Mouse (Mus musculus) right cerebral cortex, postnatal 36 days (tissue): Measurements from ENCODE around the gene Cfdp1.
A peak's percentile ranks its signal among the peaks of the same experiment; 100 is the strongest.
"Not testable (repeated sequence)": the region's sequence is repeated elsewhere in the genome, so short reads cannot be mapped to it uniquely, and the experiment has no call there.

Experiments used
- DNase-seq, 2 experiments: peaks; one replicate each; pipeline ENCODE4 v3.0.0; 2022; ENCODE audit warnings: low spot score in 2 of 2, mixed read lengths in 1 of 2

Cfdp1 gene

DNA sequence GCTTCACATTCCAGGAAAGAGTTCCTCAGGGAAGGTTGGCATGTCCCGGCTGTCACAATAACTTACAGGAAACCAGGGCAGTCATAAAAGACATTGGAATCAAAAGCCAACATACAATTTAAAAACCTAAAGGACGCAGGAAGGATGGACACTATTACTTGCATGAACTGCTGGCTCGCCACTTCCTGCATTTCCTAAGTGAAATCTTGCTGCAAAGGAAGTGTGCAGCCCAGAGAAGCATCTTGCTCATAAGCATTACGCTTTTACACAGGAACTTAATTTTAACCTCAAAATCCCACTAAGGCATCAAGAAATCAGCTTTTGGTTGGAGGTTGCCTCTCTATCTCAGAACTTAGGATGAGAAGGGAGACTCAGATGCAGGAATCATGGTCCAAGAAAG lies 9.2 kb upstream of the Cfdp1 start:
- DNase-seq, result no peak

DNA sequence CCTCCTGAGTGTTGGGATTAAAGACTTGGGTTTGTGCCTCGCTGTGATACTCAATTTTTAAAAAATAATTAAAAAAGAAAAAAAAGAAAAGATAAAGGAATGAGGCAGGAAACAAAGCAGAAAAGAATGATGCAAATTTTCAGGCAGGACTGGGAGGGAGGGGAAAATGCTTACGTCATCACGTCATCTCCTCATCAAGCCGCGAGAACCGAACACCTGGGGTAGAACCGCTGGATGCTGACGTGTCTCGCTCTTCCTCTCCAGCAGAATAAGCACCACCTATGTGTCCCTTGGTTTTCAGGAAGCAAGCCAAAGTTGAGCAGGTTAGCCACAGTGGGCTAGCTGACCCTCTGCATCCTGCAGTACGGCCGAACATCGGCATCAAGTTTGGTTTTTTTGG lies 1.9 kb upstream of the Cfdp1 start:
- DNase-seq, result no peak

DNA sequence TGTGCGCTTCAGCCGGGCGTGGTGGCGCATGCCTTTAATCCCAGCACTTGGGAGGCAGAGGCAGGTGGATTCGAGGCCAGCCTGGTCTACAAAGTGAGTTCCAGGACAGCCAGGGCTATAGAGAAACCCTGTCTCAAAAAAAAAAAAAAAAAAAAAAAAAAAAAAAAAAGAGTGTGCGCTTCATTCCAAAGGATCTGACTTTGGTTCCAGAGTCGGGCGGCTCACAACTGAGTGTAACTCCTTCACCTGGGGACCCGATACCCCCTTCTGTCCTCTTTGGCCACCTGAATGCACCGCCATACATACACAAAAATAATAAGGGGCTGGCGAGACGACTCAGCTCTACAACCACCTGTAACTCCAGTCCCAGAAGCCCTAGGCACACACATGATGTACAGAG lies 872 bp downstream of the Cfdp1 start:
- DNase-seq, result not testable (repeated sequence)

DNA sequence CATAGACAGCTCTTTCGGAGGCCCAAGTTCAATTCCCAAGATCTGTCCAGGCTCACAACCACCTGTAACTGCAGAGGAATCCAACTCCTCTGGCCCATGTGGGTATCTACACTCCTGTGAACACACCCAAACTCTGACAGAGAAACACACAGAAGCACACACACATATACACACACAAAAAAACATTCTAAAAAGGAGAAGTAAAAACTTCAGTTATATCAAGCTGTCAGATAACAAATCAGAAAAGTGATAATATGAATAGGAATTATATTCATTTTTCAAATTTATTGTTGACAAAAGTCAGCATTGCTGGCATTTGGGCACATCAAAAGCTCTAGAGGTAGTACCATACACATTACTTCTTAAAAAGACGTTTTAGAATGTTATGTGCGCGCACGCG lies 7.3 kb downstream of the Cfdp1 start:
- no peak for DNase-seq

DNA sequence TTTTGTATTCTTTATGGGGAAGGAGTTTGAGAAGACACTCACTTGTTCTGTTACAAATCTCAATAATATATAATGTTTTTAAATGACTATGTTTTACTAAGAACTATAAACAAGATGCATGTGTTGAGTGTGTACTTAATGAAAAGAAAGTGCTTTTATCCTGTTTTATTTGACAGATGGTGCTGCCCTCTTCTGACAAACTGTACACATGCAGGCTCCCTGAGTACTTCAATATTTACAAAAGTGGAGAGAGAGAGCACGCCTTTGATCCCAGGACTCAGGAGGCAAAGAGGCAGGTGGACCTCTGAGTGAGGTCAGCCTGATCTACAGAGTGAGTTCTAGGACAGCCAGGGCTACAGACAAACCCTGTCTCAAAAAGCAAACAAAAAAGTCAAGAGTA lies 18.6 kb downstream of the Cfdp1 start:
- DNase-seq, result no peak

DNA sequence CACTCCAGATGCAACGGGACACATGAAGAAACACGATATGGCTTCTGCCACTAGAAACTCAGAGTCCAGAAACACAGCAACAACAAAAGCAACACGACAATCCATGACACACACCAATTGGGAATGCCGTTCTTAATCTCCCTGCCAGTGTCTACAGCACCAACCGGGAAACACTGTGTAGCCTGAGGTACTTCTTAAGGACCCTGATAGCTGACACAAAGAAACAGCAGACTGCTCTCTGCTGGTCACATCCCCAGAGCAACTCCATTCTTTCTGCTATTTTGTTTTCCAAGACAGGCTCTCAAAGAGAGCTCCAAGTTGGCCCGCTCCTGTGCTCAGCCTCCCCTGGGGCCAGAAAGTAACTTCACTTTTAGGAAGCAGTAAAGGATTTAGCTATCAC lies 20.1 kb downstream of the Cfdp1 start:
- DNase-seq, result no peak

DNA sequence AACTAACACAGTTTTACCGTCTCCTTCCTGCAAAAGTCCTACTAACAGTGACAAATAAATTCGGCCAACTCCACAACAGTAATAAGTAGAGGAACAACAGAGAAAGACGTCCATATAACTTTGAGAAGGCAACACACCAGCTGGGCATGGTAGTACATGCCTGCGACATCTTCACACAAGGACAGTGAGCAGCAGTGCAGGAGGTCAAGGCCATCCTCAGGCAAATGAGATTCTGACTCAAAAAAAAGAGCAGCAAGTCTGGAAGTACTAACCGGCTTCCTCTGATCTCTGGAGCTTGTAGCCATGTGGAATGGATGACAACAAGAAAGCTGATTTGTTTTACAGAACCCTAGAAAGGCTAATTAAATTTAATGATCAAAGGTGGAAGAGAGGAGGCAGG lies 21.1 kb downstream of the Cfdp1 start:
- DNase-seq, result no peak

DNA sequence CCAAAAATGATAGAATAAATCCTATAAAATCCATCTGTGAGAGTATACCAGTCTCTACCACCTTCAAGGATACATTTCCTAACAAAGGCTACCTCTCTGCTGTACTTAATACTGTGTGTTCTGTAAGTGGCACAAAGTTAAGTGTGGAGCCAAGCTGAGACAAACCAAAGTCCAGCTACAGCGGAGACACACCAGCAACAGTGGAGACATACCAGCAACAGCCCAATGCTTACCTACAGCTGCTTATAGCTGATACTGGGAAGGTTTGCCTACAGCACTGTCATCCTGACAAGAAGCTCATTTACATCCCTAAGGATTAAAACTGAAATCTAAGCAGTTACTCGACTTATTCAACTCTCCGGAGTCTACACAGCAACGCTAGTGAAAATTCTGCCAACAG lies 22.1 kb downstream of the Cfdp1 start:
- no peak for DNase-seq

DNA sequence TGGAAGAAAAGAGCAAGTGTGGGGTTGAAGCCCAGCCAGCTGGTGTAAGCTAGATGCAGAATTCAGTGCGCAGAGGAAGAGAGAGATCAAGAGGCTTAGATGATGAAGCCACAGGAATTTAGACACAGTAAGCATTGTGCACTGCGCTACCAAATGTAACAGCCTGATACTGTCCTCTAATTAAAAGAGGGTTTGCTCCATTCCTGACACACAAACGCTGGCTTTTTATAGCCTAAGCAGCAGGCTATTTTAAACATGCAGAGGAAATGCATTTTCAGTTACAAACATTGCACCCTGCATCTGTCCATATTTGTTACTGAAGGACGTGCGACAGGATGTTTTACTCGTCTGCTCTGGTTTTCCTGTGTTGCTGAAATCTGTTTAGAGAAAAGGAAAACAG lies 25.5 kb downstream of the Cfdp1 start:
- no peak for DNase-seq

DNA sequence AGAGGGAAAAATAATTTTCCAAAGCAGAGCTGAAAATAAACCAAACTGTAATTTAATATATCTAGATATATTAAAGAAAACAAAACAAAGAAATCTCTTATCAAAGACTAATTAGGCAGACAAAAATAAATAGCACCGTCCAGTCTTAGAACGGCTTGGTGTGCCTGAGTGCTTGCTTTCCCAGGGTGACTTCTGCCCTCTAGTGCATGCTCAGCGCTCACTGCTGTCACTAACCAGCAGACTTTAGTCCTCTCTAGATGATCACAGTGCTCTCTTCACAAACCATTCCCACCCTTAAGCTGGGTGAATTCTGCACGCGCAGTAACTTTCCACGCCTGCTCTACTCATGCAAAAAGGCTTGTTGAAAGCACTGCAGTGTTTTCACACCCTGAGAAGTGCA lies 28.9 kb downstream of the Cfdp1 start:
- no peak for DNase-seq

DNA sequence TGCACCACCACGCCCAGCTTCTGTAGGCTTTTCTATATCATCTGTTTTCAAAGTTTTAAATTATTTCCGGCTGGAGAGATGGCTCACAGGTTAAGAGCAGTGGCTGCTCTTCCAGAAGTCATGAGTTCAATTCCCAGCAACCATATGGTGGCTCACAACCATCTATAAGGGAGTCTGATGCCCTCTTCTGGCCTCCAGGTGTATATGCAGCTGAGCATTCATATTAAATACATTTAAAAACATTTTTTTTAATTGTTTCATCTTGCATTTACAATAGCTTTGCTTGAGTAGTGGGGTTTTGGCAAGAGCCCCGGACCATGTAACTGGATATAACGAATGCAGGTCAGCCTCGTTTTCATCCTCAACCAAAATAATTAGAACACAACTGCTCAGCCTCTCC lies 29.8 kb downstream of the Cfdp1 start:
- no peak for DNase-seq

DNA sequence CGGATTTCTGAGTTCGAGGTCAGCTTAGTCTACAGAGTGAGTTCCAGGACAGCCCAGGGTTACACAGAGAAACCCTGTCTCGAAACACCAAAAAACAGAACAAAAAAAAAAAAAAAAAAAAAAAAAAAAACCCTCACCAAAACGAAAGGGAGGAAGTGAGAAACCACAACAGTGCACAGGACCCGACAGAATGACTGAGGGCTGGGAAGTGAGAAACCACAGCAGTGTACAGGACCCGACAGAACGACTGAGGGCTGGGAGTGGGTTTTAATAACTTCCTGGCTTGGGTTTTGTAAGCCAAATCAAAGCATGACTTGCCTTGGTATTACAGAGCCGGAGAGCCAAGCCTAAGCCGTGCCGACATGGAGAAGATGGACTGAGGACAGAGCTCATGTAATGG lies 32.9 kb downstream of the Cfdp1 start:
- DNase-seq, result no peak

DNA sequence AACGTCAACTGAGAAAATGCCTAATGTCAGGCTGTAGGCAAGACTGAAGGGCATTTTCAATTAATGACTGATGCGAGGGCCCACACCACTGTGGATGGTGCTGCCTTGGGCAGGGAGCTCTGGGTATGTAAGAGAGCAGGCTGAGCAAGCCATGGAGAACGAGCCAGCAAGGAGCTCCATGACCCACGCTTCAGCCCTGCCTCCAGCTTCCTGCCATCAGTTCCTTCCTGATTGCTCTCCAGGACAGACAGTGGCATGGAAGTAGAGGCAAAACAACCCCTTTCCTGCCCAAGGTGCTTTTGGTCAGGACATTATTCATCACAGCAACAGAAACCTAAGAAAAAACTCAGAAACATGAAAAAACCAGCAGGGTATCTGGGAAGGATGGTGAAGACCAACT lies 33.4 kb downstream of the Cfdp1 start:
- DNase-seq, result no peak

DNA sequence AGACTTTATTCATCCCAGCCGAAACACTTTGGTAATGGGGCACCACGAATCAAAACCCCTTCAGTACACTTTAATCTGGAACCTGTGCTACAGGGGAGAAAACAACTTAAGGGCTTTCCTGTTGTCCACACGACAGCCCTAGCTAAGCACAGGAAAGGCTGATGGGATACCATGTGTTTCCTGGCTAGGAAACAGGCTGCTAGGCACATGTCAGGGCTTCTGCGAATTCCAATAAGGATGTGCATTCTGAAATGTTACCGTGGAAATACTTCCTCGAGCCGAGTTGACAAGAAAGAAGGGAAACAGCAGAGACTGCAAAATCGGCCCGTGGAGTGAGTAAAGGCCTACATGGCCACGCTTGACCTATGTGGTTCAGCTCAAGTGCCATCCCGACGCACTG lies 34.1 kb downstream of the Cfdp1 start:
- DNase-seq, result no peak

DNA sequence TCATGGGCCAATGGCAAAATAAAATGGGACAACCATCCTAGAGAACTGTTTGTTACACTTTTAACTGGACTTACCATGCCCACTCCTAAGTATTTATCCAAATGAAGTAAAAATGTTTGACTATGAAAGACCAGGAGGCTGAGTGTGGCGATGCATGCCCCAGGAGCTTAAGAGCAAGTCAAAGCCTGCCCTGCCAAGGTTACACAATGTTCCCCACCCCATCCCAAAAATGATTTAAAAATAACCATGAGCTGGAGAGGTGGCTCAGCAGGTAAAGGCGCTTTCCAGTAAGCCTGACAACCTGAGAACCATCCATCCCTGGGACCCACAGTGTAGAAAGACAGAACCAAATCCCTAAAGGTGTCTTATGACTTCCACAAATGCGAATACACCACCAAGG lies 35.5 kb downstream of the Cfdp1 start:
- no peak for DNase-seq

DNA sequence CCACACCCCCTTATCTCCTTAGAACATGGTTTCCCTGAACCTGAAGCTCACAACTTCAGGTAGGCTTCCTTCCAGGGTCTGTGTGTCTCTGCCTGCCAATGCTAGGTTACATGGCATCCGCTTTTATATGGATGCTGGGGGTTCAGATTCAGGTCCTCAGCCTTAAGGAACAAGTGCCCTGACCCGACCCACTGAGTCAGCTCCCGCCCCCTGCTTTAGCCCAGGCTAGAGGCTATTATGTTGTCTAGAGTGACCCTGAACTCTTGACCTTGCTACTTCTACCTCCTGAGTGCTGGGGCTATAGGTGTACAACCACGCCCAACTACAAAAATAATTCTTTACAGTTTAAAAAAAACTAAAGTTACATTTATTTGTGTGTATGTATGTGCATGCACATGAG lies 39.0 kb downstream of the Cfdp1 start:
- no peak for DNase-seq

DNA sequence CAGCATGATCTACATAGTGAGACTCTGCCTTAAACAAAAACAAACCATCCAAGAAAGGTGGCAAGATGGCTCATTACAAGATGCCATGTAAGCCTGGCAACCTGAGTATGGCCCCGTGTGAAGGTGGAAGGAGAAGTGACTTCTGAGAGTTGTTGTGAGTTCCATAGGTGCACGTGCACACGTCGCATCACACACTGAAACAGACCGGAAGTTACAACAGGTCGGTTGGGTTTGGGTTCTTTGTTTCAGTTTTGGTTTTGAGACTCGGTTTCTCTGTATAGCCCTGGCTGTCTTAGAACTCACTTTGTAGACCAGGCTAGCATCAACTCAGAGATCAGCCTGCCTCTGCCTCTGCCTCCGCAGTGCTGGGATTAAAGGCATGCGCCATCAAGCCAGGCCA lies 40.3 kb downstream of the Cfdp1 start:
- no peak for DNase-seq

DNA sequence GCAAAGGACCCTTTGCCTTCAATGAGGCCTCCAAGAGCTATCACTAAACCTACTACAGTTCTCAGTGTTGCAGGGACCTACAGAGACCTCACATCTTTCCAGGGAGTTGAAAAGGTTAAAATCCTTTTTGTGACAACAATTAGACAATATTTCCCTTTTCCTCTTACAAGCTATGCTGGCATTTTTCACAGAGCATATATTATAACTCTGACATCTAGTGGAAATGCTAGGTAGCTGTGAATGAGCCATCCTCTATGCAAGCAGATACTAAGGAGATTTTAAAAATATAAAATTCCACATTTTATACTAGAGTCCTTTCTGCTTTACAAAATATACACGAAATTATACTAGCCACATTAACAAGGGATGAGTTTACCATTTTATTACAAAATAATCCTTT lies 41.3 kb downstream of the Cfdp1 start:
- no peak for DNase-seq

DNA sequence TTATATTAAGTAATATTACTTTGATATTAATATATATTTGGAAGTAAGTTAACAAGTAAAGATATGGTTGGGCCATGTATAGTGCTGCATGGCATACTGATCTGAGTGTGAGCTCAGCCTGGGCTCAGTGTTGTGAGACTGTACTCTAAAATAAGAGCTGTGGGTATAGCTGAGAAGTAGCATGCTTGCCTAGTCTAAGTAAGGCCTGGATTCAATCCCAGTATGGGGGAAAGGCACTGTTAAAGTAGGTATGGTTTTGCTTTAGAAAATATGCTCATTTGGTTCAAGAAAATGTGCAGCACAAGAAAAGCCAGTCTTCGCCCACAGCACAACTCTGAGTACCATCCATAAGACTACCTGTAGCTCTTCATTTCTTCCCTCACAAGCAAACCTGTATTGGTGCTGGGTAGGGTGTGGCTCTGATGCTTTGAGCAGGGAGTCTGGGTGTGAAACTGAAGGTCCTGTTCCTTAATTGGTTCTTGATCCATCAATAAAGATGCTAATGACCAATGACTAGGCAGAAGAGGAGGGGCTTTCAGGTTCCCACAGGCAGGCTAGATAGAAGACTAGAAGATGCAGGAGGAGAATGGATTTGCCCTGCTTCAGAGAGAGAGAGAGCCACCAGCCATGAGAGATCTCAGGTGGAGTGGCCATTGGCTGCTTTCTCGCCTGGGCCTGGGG lies 43.3 kb downstream of the Cfdp1 start:
- peak in 1 of 2 experiments; percentile 38 for DNase-seq

DNA sequence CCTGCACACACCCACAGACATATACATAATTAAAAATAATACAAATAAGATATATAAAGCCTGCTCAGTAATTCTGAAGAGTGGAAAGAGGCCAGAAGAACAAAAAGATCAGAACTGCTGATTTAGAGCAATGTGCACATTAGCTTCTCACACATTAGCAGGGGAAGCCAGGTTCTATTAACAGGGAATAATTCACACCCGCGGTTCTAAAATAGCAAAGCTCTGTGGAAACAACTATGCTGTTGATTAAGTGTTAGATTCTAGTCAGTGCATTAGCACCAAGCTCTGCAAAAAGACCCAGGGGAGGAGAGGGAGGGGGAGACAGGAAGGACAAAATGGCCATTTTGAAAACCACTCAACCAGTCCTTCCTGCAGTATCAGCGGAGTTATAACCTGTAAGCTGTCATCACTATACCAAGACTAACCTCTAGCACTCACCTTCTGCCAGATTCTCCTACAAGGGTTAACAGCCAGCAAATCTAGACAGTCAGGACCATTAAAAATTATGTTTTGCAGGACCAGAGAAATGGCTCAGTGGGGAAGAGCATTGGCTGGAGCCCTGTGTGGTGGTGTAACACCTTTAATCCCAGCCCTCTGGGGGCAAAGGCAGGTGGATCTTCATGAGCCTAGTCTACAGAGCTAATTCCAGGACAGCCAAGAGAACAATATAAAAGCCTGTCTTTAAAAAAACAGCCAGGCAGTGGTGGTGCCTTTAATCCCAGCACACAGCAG lies 45.0 kb downstream of the Cfdp1 start:
- no peak for DNase-seq

DNA sequence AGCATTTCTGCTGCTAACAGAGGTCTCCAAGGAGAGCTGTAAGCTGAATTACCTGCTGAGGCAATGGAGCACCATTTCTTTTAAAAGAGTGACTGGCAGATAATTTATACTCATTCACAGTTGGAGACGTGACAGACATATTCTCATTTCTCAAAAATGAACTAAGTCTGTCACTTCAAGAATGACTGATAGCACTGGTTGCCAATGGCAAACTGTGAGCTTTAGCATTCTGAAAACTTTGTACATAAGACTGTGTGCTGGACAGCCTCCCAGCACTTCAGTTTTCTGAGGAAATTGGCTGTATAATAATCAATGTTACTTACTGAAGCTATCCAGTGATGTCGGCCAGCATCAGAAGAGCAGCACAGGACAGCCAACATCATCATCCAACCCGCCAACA lies 46.1 kb downstream of the Cfdp1 start:
- DNase-seq, result no peak

DNA sequence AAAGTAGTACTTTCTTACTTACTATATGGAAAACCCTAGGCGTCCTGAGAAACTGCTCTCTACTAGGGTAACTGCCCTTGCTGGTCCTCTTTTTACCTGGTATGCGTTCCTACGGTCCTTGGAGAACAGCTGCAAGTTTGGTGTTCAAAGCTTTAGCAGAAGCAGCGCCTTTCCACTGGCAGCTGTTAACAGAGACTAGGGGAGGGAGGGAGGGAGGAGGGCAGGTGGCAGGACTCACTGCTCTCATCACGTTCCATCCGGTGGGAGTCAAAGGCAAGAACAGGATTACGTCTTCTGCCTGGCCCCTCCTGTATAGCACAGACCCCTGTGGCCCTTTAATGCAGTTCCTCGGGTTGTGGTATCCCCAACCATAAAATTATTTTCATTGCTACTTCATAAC lies 50.7 kb downstream of the Cfdp1 start:
- no peak for DNase-seq

DNA sequence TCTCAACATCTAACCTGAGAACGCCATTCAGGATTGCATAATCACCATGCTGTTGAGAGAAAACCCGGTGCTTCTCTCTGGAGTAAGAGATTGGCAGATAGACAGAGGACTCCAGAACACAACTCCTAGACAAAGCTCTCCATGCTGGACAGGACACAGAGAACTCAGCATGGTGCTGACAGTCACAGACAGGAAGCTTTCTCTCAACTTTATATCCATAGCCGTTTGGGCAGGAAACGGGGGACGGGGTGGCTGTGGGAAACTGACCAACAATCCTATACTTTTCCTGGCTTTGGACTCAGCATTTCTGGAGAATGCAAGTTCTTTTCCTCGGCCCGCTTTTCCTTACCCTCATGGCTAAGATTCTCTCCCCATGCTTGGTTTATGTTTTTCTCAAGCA lies 51.8 kb downstream of the Cfdp1 start:
- DNase-seq, result no peak

DNA sequence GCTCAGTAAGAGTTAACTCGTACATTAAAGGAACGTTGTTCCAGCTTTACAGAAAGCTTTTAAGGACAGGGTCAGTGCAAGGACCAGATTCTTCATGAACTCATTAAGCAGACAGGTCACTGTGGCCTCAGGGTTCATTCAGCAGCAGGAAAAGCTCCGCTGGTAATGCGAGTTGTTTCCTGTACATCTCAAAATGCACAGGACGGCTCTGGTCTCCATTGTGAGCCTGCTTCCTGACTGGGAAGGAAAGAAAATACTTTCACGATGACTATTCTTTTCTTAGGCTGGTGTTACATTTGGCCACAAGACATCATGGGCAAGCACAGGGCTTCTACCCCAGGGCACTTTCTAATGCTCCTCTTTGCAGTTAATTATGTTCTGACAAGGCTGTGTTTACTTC lies 52.6 kb downstream of the Cfdp1 start:
- no peak for DNase-seq
